Mouse (Mus musculus): ENCODE data around the gene Gm29427.
"Not testable (repeated sequence)": the region's sequence is repeated elsewhere in the genome, so short reads cannot be mapped to it uniquely, and the experiment has no call there.

Gene Gm29427

GRCm38 (mm10) chr1:130663576-130663975 lies 52.0 kb downstream of the Gm29427 start:
- DNase-seq (ENCODE audit: low spot score in 2 of 2) = not testable (repeated sequence)

- no peak for DNase-seq (ENCODE audit: low spot score in 2 of 2)
These were observed 54.1 kb downstream of the Gm29427 start, which contains the start of gene C4bp for GRCm38 (mm10) chr1:130661454-130661853. TSS of gene C4bp (minus strand) at chr1:130661632.

- not testable (repeated sequence) for DNase-seq (ENCODE audit: low spot score in 2 of 2)
These were observed 56.0 kb downstream of the Gm29427 start for GRCm38 (mm10) chr1:130659641-130660040.

- DNase-seq (ENCODE audit: low spot score in 2 of 2) = no peak
These were observed 71.5 kb downstream of the Gm29427 start for GRCm38 (mm10) chr1:130644103-130644502.

GRCm38 (mm10) chr1:130640967-130641366 lies 74.6 kb downstream of the Gm29427 start:
- no peak for DNase-seq (ENCODE audit: low spot score in 2 of 2)

- DNase-seq (ENCODE audit: low spot score in 2 of 2) = peak; percentile 72 to 81
These were observed 81.7 kb downstream of the Gm29427 start for GRCm38 (mm10) chr1:130633761-130634410.

GRCm38 (mm10) chr1:130633316-130633715 lies 82.3 kb downstream of the Gm29427 start:
- no peak for DNase-seq (ENCODE audit: low spot score in 2 of 2)

GRCm38 (mm10) chr1:130629521-130629920 lies 86.1 kb downstream of the Gm29427 start, which contains the start of gene Zp3r:
TSS of gene Zp3r (minus strand) at chr1:130629621.
- no peak for DNase-seq (ENCODE audit: low spot score in 2 of 2)
